Mouse (Mus musculus) kidney, embryonic 14.5 days (tissue): ENCODE results near the gene Ptpn7. TPM values are rescaled to one million over a fixed set of nuclear protein-coding genes. Genes with fewer than 3 reads are reported as not detected.

Source experiments
- ATAC-seq: fragments of 200-750 bp; cut with Nextera tagmentation; 2 replicates; pipeline ENCODE4 v1.8.0; 2017; ENCODE audit warnings: moderate number of reproducible peaks, mild to moderate bottlenecking, moderate TSS enrichment, moderate library complexity; ENCODE audit not compliant: low FRiP score, low TSS enrichment
- H3K27ac ChIP-seq: fragments of 300-500 bp; sonication (generic); 2 replicates; pipeline ENCODE4 v1.5.1; 2014; ENCODE audit warnings: low read depth, mild to moderate bottlenecking, low read length, moderate library complexity, mixed read lengths
- H3K27me3 ChIP-seq: fragments of 300-500 bp; sonication (generic); 2 replicates; pipeline ENCODE4 v1.6.1; 2014; ENCODE audit warnings: mild to moderate bottlenecking, low read length; ENCODE audit not compliant: control insufficient read depth, insufficient read depth
- H3K36me3 ChIP-seq: fragments of 300-500 bp; sonication (generic); 2 replicates; pipeline ENCODE4 v1.6.1; 2014; ENCODE audit warnings: low read length, mixed read lengths; ENCODE audit not compliant: control insufficient read depth, insufficient read depth
- H3K4me1 ChIP-seq: fragments of 300-500 bp; sonication (generic); 2 replicates; pipeline ENCODE4 v1.6.1; 2014; ENCODE audit warnings: low read length, mixed read lengths; ENCODE audit not compliant: control insufficient read depth, insufficient read depth
- H3K4me2 ChIP-seq: fragments of 300-500 bp; sonication (generic); replicated peaks from 2 replicates; pipeline ENCODE4 v1.6.1; 2014; ENCODE audit warnings: low read depth, mild to moderate bottlenecking, low read length
- H3K4me3 ChIP-seq: fragments of 300-500 bp; sonication (generic); 2 replicates; pipeline ENCODE4 v1.5.1; 2014; ENCODE audit warnings: mild to moderate bottlenecking, low read length
- H3K9ac ChIP-seq: fragments of 300-500 bp; sonication (generic); 2 replicates; pipeline ENCODE4 v1.6.1; 2014; ENCODE audit warnings: low read depth, mild to moderate bottlenecking, low read length, moderate library complexity
- H3K9me3 ChIP-seq: fragments of 300-500 bp; sonication (generic); 2 replicates; pipeline ENCODE4 v1.6.1; 2016; ENCODE audit warnings: low read length; ENCODE audit not compliant: control insufficient read depth
- WGBS: fragments of 180-500 bp; shearing (Covaris S2); extraction: QIAGEN DNeasy Blood & Tissue Kit; methylation state at CpG from one replicate; pipeline ENCODE4 v1.1.7; 2014; 5-methylcytosine and 5-hydroxymethylcytosine counted together
- polyA plus RNA-seq: library from polyadenylated mRNA; unstranded; fragments of >200 nt; fragmentation: Nextera tagmentation; extraction: Ambion mirVana; gene quantifications from 2 replicates; pipeline ENCODE4 v1.2.1, GENCODE M21; 2014

The Ptpn7 gene
- polyA plus RNA-seq, 1 experiment from 2014 or later, result 0.83 TPM

DNA sequence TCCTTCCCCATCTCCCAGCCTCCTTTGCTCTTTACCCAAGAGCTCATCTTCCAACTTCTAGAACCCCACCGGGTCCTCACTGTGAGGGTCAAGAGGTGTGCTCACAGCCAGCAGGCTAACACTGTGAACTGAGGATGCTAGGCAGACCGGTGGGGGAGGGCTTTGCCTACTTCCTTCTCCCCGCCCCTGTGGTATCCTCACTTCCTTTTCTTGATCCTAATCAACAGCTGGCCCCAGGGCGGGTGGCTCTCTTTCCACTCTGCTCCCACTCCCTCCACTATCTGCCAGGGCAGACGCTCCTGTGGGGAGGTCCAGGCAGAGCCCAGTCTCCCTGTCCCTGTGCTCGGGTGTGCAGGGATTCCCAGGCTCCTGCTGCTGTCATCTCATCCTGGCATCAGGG, 1.5 kb upstream of the Ptpn7 start:
- no peak overlapping the region for H3K4me3 ChIP-seq
- H3K27me3 ChIP-seq, result 0 out of 2 replicates have a peak, but pooled peaks cover 3% of the 10 kb centered on the region
- peak overlapping the region; percentile 15; the same call in 1 of the 2 replicates for H3K27ac ChIP-seq
- no peaks in the 10 kb centered on the region for H3K36me3 ChIP-seq
- WGBS, result 25% methylated on average over 6 of the region's 6 CpGs
- H3K9ac ChIP-seq, result no peak overlapping the region
- no peak for ATAC-seq
- peaks cover 27% of the 10 kb centered on the region for H3K4me1 ChIP-seq
- H3K4me2 ChIP-seq, result no peak overlapping the region
- H3K9me3 ChIP-seq, result no peaks in the 10 kb centered on the region

DNA sequence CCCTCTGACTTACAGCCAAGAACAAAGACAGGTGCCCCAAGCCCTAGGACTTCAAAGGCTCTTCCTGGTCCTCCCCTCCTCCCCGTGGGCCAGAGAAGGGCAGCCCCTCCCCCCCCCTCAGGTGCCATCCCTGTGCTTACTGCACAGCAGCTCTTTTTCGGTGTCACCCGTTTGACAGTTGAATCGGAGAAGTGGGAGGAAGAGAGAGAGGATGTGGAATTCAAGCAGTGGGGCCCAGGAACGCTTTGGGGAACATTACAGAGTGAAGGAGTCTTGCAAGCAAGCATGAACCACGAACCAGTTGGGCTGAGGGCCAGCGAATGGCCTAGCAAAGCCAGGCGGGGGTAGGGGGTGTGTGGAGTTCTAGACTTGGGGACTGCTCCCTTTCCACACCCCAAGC, 940 bp upstream of the Ptpn7 start:
- Histone ChIP-seq H3K4me3 (no peak overlapping the region), H3K4me2 (no peak overlapping the region), H3K27ac (peak overlapping the region; percentile 15; the same call in 1 of the 2 replicates), H3K9me3 (no peaks in the 10 kb centered on the region), H3K27me3 (0 out of 2 replicates have a peak, but pooled peaks cover 3% of the 10 kb centered on the region), H3K36me3 (no peaks in the 10 kb centered on the region), H3K9ac (no peak overlapping the region), H3K4me1 (peaks cover 27% of the 10 kb centered on the region)
- no peak for ATAC-seq
- WGBS, result 47% methylated on average over 8 of the region's 8 CpGs

DNA sequence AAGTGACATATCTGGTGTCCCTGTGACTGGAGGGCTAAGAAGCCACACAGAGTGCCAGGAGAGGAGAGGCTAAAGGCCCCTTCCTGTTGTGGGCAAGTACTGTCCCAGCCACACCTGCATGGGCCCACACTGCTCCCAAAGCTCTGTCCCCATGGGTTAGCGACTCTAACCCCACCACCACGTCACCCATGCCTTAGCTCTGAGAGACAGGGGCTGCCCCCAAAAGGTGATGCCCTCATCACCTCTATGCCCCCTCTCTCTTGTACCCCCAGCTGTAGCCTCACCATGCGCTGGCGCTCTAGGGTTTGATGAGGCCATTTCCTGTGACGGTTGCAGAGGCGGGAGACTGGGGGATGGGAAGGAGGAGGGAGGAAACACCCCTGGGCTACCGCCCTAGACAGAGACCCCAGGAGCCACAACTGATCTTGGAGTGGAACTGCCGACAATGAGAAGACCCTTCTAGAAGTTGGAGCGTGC, 431 bp downstream of the Ptpn7 start:
- no peaks in the 10 kb centered on the region for H3K36me3 ChIP-seq
- H3K9me3 ChIP-seq, result no peaks in the 10 kb centered on the region
- no peak overlapping the region for H3K9ac ChIP-seq
- 0 out of 2 replicates have a peak, but pooled peaks cover 3% of the 10 kb centered on the region for H3K27me3 ChIP-seq
- no peak overlapping the region for H3K27ac ChIP-seq
- ATAC-seq, result no peak
- H3K4me2 ChIP-seq, result no peak overlapping the region
- peaks cover 16% of the 10 kb centered on the region for H3K4me1 ChIP-seq
- 84% methylated on average over 9 of the region's 9 CpGs for WGBS
- no peak overlapping the region for H3K4me3 ChIP-seq

GRCm38 (mm10) chr1:135133678-135134435, 1.4 kb downstream of the Ptpn7 start:
- H3K4me3 ChIP-seq, result no peak overlapping the region
- H3K27ac ChIP-seq, result no peak overlapping the region
- H3K4me1 ChIP-seq, result peaks cover 16% of the 10 kb centered on the region
- no peaks in the 10 kb centered on the region for H3K9me3 ChIP-seq
- 0 out of 2 replicates have a peak, but pooled peaks cover 3% of the 10 kb centered on the region for H3K27me3 ChIP-seq
- H3K4me2 ChIP-seq, result no peak overlapping the region
- ATAC-seq, result no peak
- no peak overlapping the region for H3K9ac ChIP-seq
- WGBS, result 83% methylated on average over 10 of the region's 10 CpGs
- no peaks in the 10 kb centered on the region for H3K36me3 ChIP-seq

- no peak overlapping the region for H3K9ac ChIP-seq
- H3K36me3 ChIP-seq, result no peaks in the 10 kb centered on the region
- H3K9me3 ChIP-seq, result no peaks in the 10 kb centered on the region
- 92% methylated on average over 8 of the region's 8 CpGs for WGBS
- H3K4me2 ChIP-seq, result no peak overlapping the region
- ATAC-seq, result no peak
- no peak overlapping the region for H3K4me3 ChIP-seq
- H3K4me1 ChIP-seq, result peaks cover 16% of the 10 kb centered on the region
- no peaks in the 10 kb centered on the region for H3K27me3 ChIP-seq
- H3K27ac ChIP-seq, result no peak overlapping the region
Observed at GRCm38 (mm10) chr1:135135111-135135787, 2.7 kb downstream of the Ptpn7 start.

DNA sequence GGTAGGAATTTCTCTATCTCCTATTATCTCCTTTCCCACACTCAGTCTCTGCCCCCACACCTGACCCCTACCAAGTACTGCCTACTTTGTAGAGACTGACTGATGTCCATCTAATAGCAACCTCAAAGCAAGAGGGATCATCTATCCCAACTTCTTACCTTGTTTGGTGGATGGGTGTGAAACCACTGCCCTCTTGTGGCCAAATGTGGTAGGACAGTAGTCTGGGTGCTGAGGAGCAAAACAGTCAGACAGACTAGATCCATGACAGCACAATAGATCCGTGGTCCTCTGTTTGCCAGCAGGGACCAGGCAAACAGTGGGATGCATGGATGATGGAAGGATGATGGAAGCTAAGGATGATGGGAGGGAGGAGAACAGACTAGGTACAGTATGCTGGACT, 4.0 kb downstream of the Ptpn7 start:
- H3K4me3 ChIP-seq, result no peak overlapping the region
- 13% methylated on average over 1 of the region's 1 CpGs for WGBS
- H3K27ac ChIP-seq, result no peak overlapping the region
- no peaks in the 10 kb centered on the region for H3K27me3 ChIP-seq
- peaks cover 7% of the 10 kb centered on the region for H3K4me1 ChIP-seq
- H3K4me2 ChIP-seq, result no peak overlapping the region
- no peaks in the 10 kb centered on the region for H3K9me3 ChIP-seq
- peak; percentile 21; the same call in 1 of the 2 replicates for ATAC-seq
- no peak overlapping the region for H3K9ac ChIP-seq
- no peaks in the 10 kb centered on the region for H3K36me3 ChIP-seq

- H3K4me3 ChIP-seq, result no peak overlapping the region
- H3K9me3 ChIP-seq, result no peaks in the 10 kb centered on the region
- H3K4me1 ChIP-seq, result no peaks in the 10 kb centered on the region
- no peaks in the 10 kb centered on the region for H3K36me3 ChIP-seq
- H3K4me2 ChIP-seq, result no peak overlapping the region
- no peaks in the 10 kb centered on the region; the same call in 1 of the 2 replicates for H3K27me3 ChIP-seq
- ATAC-seq, result no peak
- 71% methylated on average over 2 of the region's 2 CpGs for WGBS
- no peak overlapping the region for H3K27ac ChIP-seq
- H3K9ac ChIP-seq, result no peak overlapping the region
Observed at GRCm38 (mm10) chr1:135139906-135140305, 7.4 kb downstream of the Ptpn7 start.

GRCm38 (mm10) chr1:135142452-135142851, 10.0 kb downstream of the Ptpn7 start:
- Histone ChIP-seq H3K9ac (no peak overlapping the region), H3K4me1 (no peaks in the 10 kb centered on the region), H3K27ac (no peak overlapping the region), H3K9me3 (no peaks in the 10 kb centered on the region), H3K4me2 (no peak overlapping the region), H3K27me3 (no peaks in the 10 kb centered on the region; the same call in 1 of the 2 replicates), H3K4me3 (no peak overlapping the region), H3K36me3 (no peaks in the 10 kb centered on the region)
- 78% methylated on average over 2 of the region's 2 CpGs for WGBS
- ATAC-seq, result no peak

GRCm38 (mm10) chr1:135143940-135144339, 11.4 kb downstream of the Ptpn7 start:
- Histone ChIP-seq H3K9ac (no peak overlapping the region), H3K36me3 (no peaks in the 10 kb centered on the region), H3K27me3 (no peaks in the 10 kb centered on the region; the same call in 1 of the 2 replicates), H3K9me3 (no peaks in the 10 kb centered on the region), H3K27ac (no peak overlapping the region), H3K4me2 (no peak overlapping the region), H3K4me1 (0 out of 2 replicates have a peak, but pooled peaks cover 9% of the 10 kb centered on the region), H3K4me3 (no peak overlapping the region)
- WGBS, result 87% methylated on average over 2 of the region's 2 CpGs
- no peak for ATAC-seq
